Mouse (Mus musculus) midbrain, postnatal 0 days (tissue): ENCODE data around the gene Ston1. TPM values are rescaled to one million over a fixed set of nuclear protein-coding genes. Genes with fewer than 3 reads are reported as not detected.

ENCODE experiments used
- ATAC-seq: fragments of 200-750 bp; cut with Nextera tagmentation; 2 replicates; pipeline ENCODE4 v1.8.0; 2017; ENCODE audit warnings: moderate number of reproducible peaks, mild to moderate bottlenecking, moderate TSS enrichment, moderate library complexity; ENCODE audit not compliant: low FRiP score
- DNase-seq: peaks from one replicate; pipeline ENCODE4 v3.0.0-alpha.2; 2015; ENCODE audit warnings: low spot score
- H3K27ac ChIP-seq: fragments of 300-500 bp; sonication (generic); 2 replicates; pipeline ENCODE4 v1.5.1; 2014; ENCODE audit warnings: low read depth, mild to moderate bottlenecking, low read length, mixed read lengths
- H3K27me3 ChIP-seq: fragments of 300-500 bp; sonication (generic); 2 replicates; pipeline ENCODE4 v1.6.1; 2014; ENCODE audit warnings: low read length, control low read depth, mixed read lengths; ENCODE audit not compliant: insufficient read depth
- H3K36me3 ChIP-seq: fragments of 300-500 bp; sonication (generic); 2 replicates; pipeline ENCODE4 v1.6.1; 2014; ENCODE audit warnings: low read length, control low read depth, mixed read lengths; ENCODE audit not compliant: insufficient read depth
- H3K4me1 ChIP-seq: fragments of 300-500 bp; sonication (generic); 2 replicates; pipeline ENCODE4 v1.6.1; 2014; ENCODE audit warnings: mild to moderate bottlenecking, control low read depth, antibody characterized with exemption, low read length, mixed read lengths; ENCODE audit not compliant: insufficient read depth
- H3K4me2 ChIP-seq: fragments of 300-500 bp; sonication (generic); 2 replicates; pipeline ENCODE4 v1.6.1; 2014; ENCODE audit warnings: low read depth, mild to moderate bottlenecking, low read length, mixed read lengths; ENCODE audit not compliant: poor library complexity, severe bottlenecking
- H3K4me3 ChIP-seq: fragments of 300-500 bp; sonication (generic); 2 replicates; pipeline ENCODE4 v1.5.1; 2014; ENCODE audit warnings: low read depth, mild to moderate bottlenecking, low read length, moderate library complexity
- H3K9ac ChIP-seq: fragments of 300-500 bp; sonication (generic); replicated peaks from 2 replicates; pipeline ENCODE4 v1.6.1; 2014; ENCODE audit warnings: mild to moderate bottlenecking, low read length, moderate library complexity, mixed read lengths; ENCODE audit not compliant: poor library complexity, severe bottlenecking
- H3K9me3 ChIP-seq: fragments of 300-500 bp; sonication (generic); 2 replicates; pipeline ENCODE4 v1.6.1; 2016; ENCODE audit warnings: low read length, control low read depth
- CTCF ChIP-seq: IDR thresholded peaks from 2 replicates; pipeline ENCODE4 v1.5.1; 2016; ENCODE audit warnings: antibody characterized with exemption, mild to moderate bottlenecking
- WGBS: fragments of 180-500 bp; shearing (Covaris S2); extraction: QIAGEN DNeasy Blood & Tissue Kit; methylation state at CpG from one replicate; pipeline ENCODE4 v1.1.7; 2014; 5-methylcytosine and 5-hydroxymethylcytosine counted together
- polyA plus RNA-seq: library from polyadenylated mRNA; unstranded; fragments of >200 nt; fragmentation: Nextera tagmentation; extraction: Ambion mirVana; gene quantifications from 2 replicates; pipeline ENCODE4 v1.2.1, GENCODE M21; 2015
- total RNA-seq: library from RNA; depleted of rRNA; stranded (reverse); fragments of >200 nt; gene quantifications from 2 replicates; pipeline ENCODE4 v1.2.3, GENCODE M21; 2014

Gene Ston1
- total and polyA plus RNA-seq, 2 experiments from 2014 or later = 1.3 to 4.0 TPM

- H3K9ac ChIP-seq = no peak overlapping the region
- no peak overlapping the region for H3K4me3 ChIP-seq
- ATAC-seq (no peak), DNase-seq (peak; percentile 50)
- WGBS = 47% methylated on average over 3 of the region's 3 CpGs
- H3K27ac ChIP-seq = no peak overlapping the region
- no peaks in the 10 kb centered on the region for H3K27me3 ChIP-seq
- H3K4me2 ChIP-seq = no peak overlapping the region
- H3K4me1 ChIP-seq = no peaks in the 10 kb centered on the region
- no peak for TF ChIP-seq CTCF
- H3K36me3 ChIP-seq = no peaks in the 10 kb centered on the region
- H3K9me3 ChIP-seq = no peaks in the 10 kb centered on the region
Observed at GRCm38 (mm10) chr17:88614234-88614633, 16.8 kb downstream of the Ston1 start.

GRCm38 (mm10) chr17:88614733-88615132, 17.2 kb downstream of the Ston1 start:
- no peak overlapping the region for H3K4me2 ChIP-seq
- no peak overlapping the region for H3K27ac ChIP-seq
- DNase-seq (no peak), ATAC-seq (no peak)
- 100% methylated on average over 1 of the region's 1 CpGs for WGBS
- no peaks in the 10 kb centered on the region for H3K27me3 ChIP-seq
- no peak overlapping the region for H3K9ac ChIP-seq
- no peaks in the 10 kb centered on the region for H3K36me3 ChIP-seq
- H3K4me1 ChIP-seq = no peaks in the 10 kb centered on the region
- no peaks in the 10 kb centered on the region for H3K9me3 ChIP-seq
- no peak overlapping the region for H3K4me3 ChIP-seq
- no peak for TF ChIP-seq CTCF

- H3K27ac ChIP-seq = no peak overlapping the region
- TF ChIP-seq CTCF = no peak
- no peak overlapping the region for H3K4me3 ChIP-seq
- H3K4me2 ChIP-seq = no peak overlapping the region
- no peaks in the 10 kb centered on the region for H3K4me1 ChIP-seq
- no peaks in the 10 kb centered on the region for H3K36me3 ChIP-seq
- no peaks in the 10 kb centered on the region for H3K27me3 ChIP-seq
- 88% methylated on average over 1 of the region's 1 CpGs for whole genome bisulfite sequencing
- ATAC-seq (no peak), DNase-seq (no peak)
- H3K9me3 ChIP-seq = no peaks in the 10 kb centered on the region
- H3K9ac ChIP-seq = no peak overlapping the region
Observed at GRCm38 (mm10) chr17:88615492-88616155, 18.1 kb downstream of the Ston1 start.

- no peak for DNase-seq
- Histone ChIP-seq H3K27ac (no peak overlapping the region), H3K4me3 (no peak overlapping the region), H3K9ac (no peak overlapping the region), H3K27me3 (no peaks in the 10 kb centered on the region), H3K36me3 (no peaks in the 10 kb centered on the region), H3K4me1 (no peaks in the 10 kb centered on the region), H3K4me2 (no peak overlapping the region), H3K9me3 (no peaks in the 10 kb centered on the region)
- 87% methylated on average over 4 of the region's 4 CpGs for WGBS
- TF ChIP-seq CTCF = no peak
- no peak for ATAC-seq
Observed at GRCm38 (mm10) chr17:88620935-88621334, 23.5 kb downstream of the Ston1 start.

GRCm38 (mm10) chr17:88621374-88621773, 23.9 kb downstream of the Ston1 start:
- no peak for DNase-seq
- Histone ChIP-seq H3K4me3 (no peak overlapping the region), H3K4me1 (no peaks in the 10 kb centered on the region), H3K9ac (no peak overlapping the region), H3K9me3 (no peaks in the 10 kb centered on the region), H3K36me3 (no peaks in the 10 kb centered on the region), H3K27ac (no peak overlapping the region), H3K27me3 (no peaks in the 10 kb centered on the region), H3K4me2 (no peak overlapping the region)
- WGBS = 86% methylated on average over 3 of the region's 3 CpGs
- ATAC-seq = no peak
- TF ChIP-seq CTCF = no peak

GRCm38 (mm10) chr17:88622711-88623110, 25.2 kb downstream of the Ston1 start:
- no peak overlapping the region for H3K27ac ChIP-seq
- no peaks in the 10 kb centered on the region for H3K36me3 ChIP-seq
- no peaks in the 10 kb centered on the region for H3K9me3 ChIP-seq
- no peak for TF ChIP-seq CTCF
- H3K27me3 ChIP-seq = no peaks in the 10 kb centered on the region
- H3K4me3 ChIP-seq = no peak overlapping the region
- H3K9ac ChIP-seq = no peak overlapping the region
- no peaks in the 10 kb centered on the region for H3K4me1 ChIP-seq
- ATAC-seq = no peak
- no peak overlapping the region for H3K4me2 ChIP-seq
- WGBS = 92% methylated on average over 1 of the region's 1 CpGs
- DNase-seq = no peak
